12 mouse cellular contexts compared by ENCODE assay signal in genomic region chr5:67216779-67217095, GRCm38 (mm10). TPM values are rescaled to one million over a fixed set of nuclear protein-coding genes. Genes with fewer than 3 reads are reported as not detected.
DNase-seq lines count a peak whose midpoint lies in the region; ATAC-seq lines count a peak whose summit lies in the region.
"Had no signal": no experiment of that assay in that cellular context is flagged by ENCODE, and none has a peak within 500 bp of the region (broad histone marks: within the 10 kb centered on the region; RNA-seq: fewer than 3 reads in every experiment).

No protein-coding gene starts in this region.

- H3K9ac ChIP-seq in kidney, embryonic 14.5 days (ENCODE audit: low read depth, low read length) = no peak overlapping the region
- H3K9ac ChIP-seq in forebrain, embryonic 12.5 days = peak overlapping the region; percentile 33; the same call in 1 of the 2 replicates
- H3K9ac ChIP-seq in limb, embryonic 12.5 days (replicated peaks) = 0 out of 2 replicates have a peak overlapping the region, but pooled peaks have one; percentile 45
- no peak overlapping the region for H3K9ac ChIP-seq in neural tube, embryonic 15.5 days (replicated peaks)
- no peak overlapping the region for H3K9ac ChIP-seq in liver, embryonic 12.5 days
- H3K9ac ChIP-seq: liver, postnatal 0 days had no signal

- under 1% methylated on average over 9 of the region's 9 CpGs for WGBS in kidney, embryonic 14.5 days
- whole genome bisulfite sequencing in forebrain, embryonic 12.5 days = 3% methylated on average over 9 of the region's 9 CpGs
- WGBS in limb, embryonic 12.5 days = 2% methylated on average over 9 of the region's 9 CpGs
- under 1% methylated on average over 9 of the region's 9 CpGs for WGBS in neural tube, embryonic 15.5 days
- 6% methylated on average over 9 of the region's 9 CpGs for WGBS in liver, embryonic 12.5 days (ENCODE audit: insufficient replicate concordance)

- H3K4me2 ChIP-seq in kidney, embryonic 14.5 days (replicated peaks; ENCODE audit: low read depth, low read length) = no peak overlapping the region
- peak overlapping the region; percentile 63 for H3K4me2 ChIP-seq in forebrain, embryonic 12.5 days
- H3K4me2 ChIP-seq in limb, embryonic 12.5 days = peak overlapping the region; percentile 55
- peak overlapping the region; percentile 47 for H3K4me2 ChIP-seq in neural tube, embryonic 15.5 days
- H3K4me2 ChIP-seq in liver, embryonic 12.5 days = no peak overlapping the region

- 0 out of 2 replicates have a peak, but pooled peaks cover 3% of the 10 kb centered on the region for H3K9me3 ChIP-seq in kidney, embryonic 14.5 days (ENCODE audit: control insufficient read depth, low read length)
- no peaks in the 10 kb centered on the region for H3K9me3 ChIP-seq in forebrain, embryonic 12.5 days
- H3K9me3 ChIP-seq in limb, embryonic 12.5 days = no peaks in the 10 kb centered on the region
- H3K9me3 ChIP-seq in neural tube, embryonic 15.5 days (replicated peaks) = no peaks in the 10 kb centered on the region
- no peaks in the 10 kb centered on the region for H3K9me3 ChIP-seq in liver, embryonic 12.5 days (replicated peaks)

- no peak overlapping the region for H3K27ac ChIP-seq in kidney, embryonic 14.5 days (ENCODE audit: low read depth, low read length)
- H3K27ac ChIP-seq in forebrain, embryonic 12.5 days = no peak overlapping the region
- H3K27ac ChIP-seq in limb, embryonic 12.5 days = no peak overlapping the region
- H3K27ac ChIP-seq in neural tube, embryonic 15.5 days (replicated peaks) = no peak overlapping the region
- H3K27ac ChIP-seq in liver, embryonic 12.5 days = no peak overlapping the region

- DNase-seq in kidney, postnatal 36 days = no peak
- DNase-seq in gastrocnemius, adult 18-20 months (ENCODE audit: low spot score) = no peak
- DNase-seq: liver, postnatal 0 days; right cerebral cortex, postnatal 14 days had no signal

- no peaks in the 10 kb centered on the region for H3K4me1 ChIP-seq in kidney, embryonic 14.5 days (ENCODE audit: control insufficient read depth, insufficient read depth, low read length)
- peaks cover 25% of the 10 kb centered on the region for H3K4me1 ChIP-seq in forebrain, embryonic 12.5 days
- peaks cover 15% of the 10 kb centered on the region for H3K4me1 ChIP-seq in limb, embryonic 12.5 days (replicated peaks)
- H3K4me1 ChIP-seq in neural tube, embryonic 15.5 days = peaks cover 11% of the 10 kb centered on the region; the same call in 1 of the 2 replicates
- no peaks in the 10 kb centered on the region for H3K4me1 ChIP-seq in liver, embryonic 12.5 days

- ATAC-seq in kidney, embryonic 14.5 days (ENCODE audit: low FRiP score, low TSS enrichment) = no peak
- ATAC-seq in forebrain, embryonic 12.5 days (ENCODE audit: low FRiP score) = no peak
- ATAC-seq in limb, embryonic 12.5 days (ENCODE audit: insufficient number of reproducible peaks, insufficient read depth, low FRiP score, low TSS enrichment, low read depth) = no peak
- no peak for ATAC-seq in neural tube, embryonic 15.5 days (ENCODE audit: low FRiP score)
- ATAC-seq in liver, embryonic 12.5 days = no peak
- no peak for ATAC-seq in granulocyte monocyte progenitor cell, adult 5-6 weeks (replicated peaks; ENCODE audit: poor library complexity, severe bottlenecking)
- ATAC-seq: activated CD4-positive, CD25-positive, alpha-beta regulatory T cell, adult 4 months; liver, postnatal 0 days had no signal

- no peaks in the 10 kb centered on the region for H3K36me3 ChIP-seq in kidney, embryonic 14.5 days (ENCODE audit: control insufficient read depth, insufficient read depth, low read length)
- no peaks in the 10 kb centered on the region for H3K36me3 ChIP-seq in forebrain, embryonic 12.5 days (replicated peaks)
- H3K36me3 ChIP-seq in limb, embryonic 12.5 days = no peaks in the 10 kb centered on the region
- no peaks in the 10 kb centered on the region for H3K36me3 ChIP-seq in neural tube, embryonic 15.5 days
- no peaks in the 10 kb centered on the region for H3K36me3 ChIP-seq in liver, embryonic 12.5 days

- H3K27me3 ChIP-seq in kidney, embryonic 14.5 days (ENCODE audit: control insufficient read depth, insufficient read depth, low read length) = peaks cover 80% of the 10 kb centered on the region
- peaks cover 91% of the 10 kb centered on the region for H3K27me3 ChIP-seq in forebrain, embryonic 12.5 days
- H3K27me3 ChIP-seq in limb, embryonic 12.5 days = peaks cover 92% of the 10 kb centered on the region
- peaks cover 89% of the 10 kb centered on the region for H3K27me3 ChIP-seq in neural tube, embryonic 15.5 days (replicated peaks)
- peaks cover 94% of the 10 kb centered on the region for H3K27me3 ChIP-seq in liver, embryonic 12.5 days (replicated peaks)
- H3K27me3 ChIP-seq: CH12.LX had no signal

- peak overlapping the region; percentile 16 for H3K4me3 ChIP-seq in kidney, embryonic 14.5 days (ENCODE audit: low read length)
- peak overlapping the region; percentile 36 for H3K4me3 ChIP-seq in forebrain, embryonic 12.5 days (replicated peaks)
- H3K4me3 ChIP-seq in limb, embryonic 12.5 days (replicated peaks) = peak overlapping the region; percentile 32
- H3K4me3 ChIP-seq in neural tube, embryonic 15.5 days (replicated peaks) = peak overlapping the region; percentile 5; the same call in 1 of the 2 replicates
- no peak overlapping the region for H3K4me3 ChIP-seq in liver, embryonic 12.5 days

RNA-seq across cellular contexts. Expression of gene Tmem33, which starts 43.6 kb away (rescaled TPM):
- 90.9 and 109 TPM in 2 replicates for polyA plus RNA-seq in kidney, embryonic 14.5 days (2014; fragmentation: Nextera tagmentation; extraction: Ambion mirVana)
- 107 and 113 TPM in 2 replicates for polyA plus RNA-seq in forebrain, embryonic 12.5 days (2016; fragmentation: Nextera tagmentation; extraction: Ambion mirVana)
- 77.4 and 80.3 TPM in 2 replicates for polyA plus RNA-seq in limb, embryonic 12.5 days (2016; fragmentation: Nextera tagmentation; extraction: Ambion mirVana)
- polyA plus RNA-seq in neural tube, embryonic 15.5 days (2015; fragmentation: Nextera tagmentation; extraction: Ambion mirVana) = 78.2 and 81.3 TPM in 2 replicates
- polyA plus RNA-seq in liver, embryonic 12.5 days (2016; fragmentation: Nextera tagmentation; extraction: Ambion mirVana) = 114 and 118 TPM in 2 replicates
- 85.7 and 101 TPM in 2 replicates for total RNA-seq in granulocyte monocyte progenitor cell, adult 5-6 weeks (2014; fragmentation: Nextera tagmentation)
- 48.8 and 55.6 TPM in 2 replicates for total RNA-seq in granulocyte monocyte progenitor cell, adult 5-6 weeks (2017)
- total RNA-seq in gastrocnemius, adult 18-20 months (2021) = 10 to 100 TPM; 18.2 to 24.5 TPM

Comparison
In these comparisons a context has a peak if more than half of its experiments do, and no peak if none do; other contexts are left out.
1. H3K4me2 ChIP-seq: peak in forebrain, embryonic 12.5 days (single experiment), limb, embryonic 12.5 days (single experiment) and neural tube, embryonic 15.5 days (single experiment); none in kidney, embryonic 14.5 days (single experiment) and liver, embryonic 12.5 days (single experiment).
2. H3K9ac ChIP-seq: peak in forebrain, embryonic 12.5 days (single experiment) and limb, embryonic 12.5 days (single experiment); none in kidney, embryonic 14.5 days (single experiment), neural tube, embryonic 15.5 days (single experiment) and liver, embryonic 12.5 days (single experiment).